Mouse (Mus musculus) forebrain, embryonic 15.5 days (tissue): ENCODE measurements around the gene Cdh10. TPM values are rescaled to one million over a fixed set of nuclear protein-coding genes. Genes with fewer than 3 reads are reported as not detected.

ENCODE experiments used
- ATAC-seq: fragments of 200-750 bp; cut with Nextera tagmentation; replicated peaks from 2 replicates; pipeline ENCODE4 v1.8.0; 2017; ENCODE audit warnings: mild to moderate bottlenecking, moderate TSS enrichment, moderate library complexity
- H3K27ac ChIP-seq: fragments of 300-500 bp; sonication (generic); replicated peaks from 2 replicates; pipeline ENCODE4 v1.5.1; 2015; ENCODE audit warnings: mild to moderate bottlenecking, inconsistent platforms
- H3K27me3 ChIP-seq: fragments of 300-500 bp; sonication (generic); 2 replicates; pipeline ENCODE4 v1.6.1; 2015; ENCODE audit warnings: inconsistent platforms
- H3K36me3 ChIP-seq: fragments of 300-500 bp; sonication (generic); 2 replicates; pipeline ENCODE4 v1.6.1; 2015; ENCODE audit warnings: mild to moderate bottlenecking, inconsistent platforms
- H3K4me1 ChIP-seq: fragments of 300-500 bp; sonication (generic); 2 replicates; pipeline ENCODE4 v1.6.1; 2015; ENCODE audit warnings: inconsistent platforms
- H3K4me2 ChIP-seq: fragments of 300-500 bp; sonication (generic); replicated peaks from 2 replicates; pipeline ENCODE4 v1.6.1; 2015; ENCODE audit warnings: mild to moderate bottlenecking, inconsistent platforms
- H3K4me3 ChIP-seq: fragments of 300-500 bp; sonication (generic); 2 replicates; pipeline ENCODE4 v1.5.1; 2015; ENCODE audit warnings: mild to moderate bottlenecking, inconsistent platforms
- H3K9ac ChIP-seq: fragments of 300-500 bp; sonication (generic); replicated peaks from 2 replicates; pipeline ENCODE4 v1.6.1; 2015; ENCODE audit warnings: mild to moderate bottlenecking, inconsistent platforms
- H3K9me3 ChIP-seq: fragments of 300-500 bp; sonication (generic); 2 replicates; pipeline ENCODE4 v1.6.1; 2016; ENCODE audit warnings: inconsistent platforms
- WGBS: fragments of 180-500 bp; shearing (Covaris S2); methylation state at CpG from one replicate; pipeline ENCODE4 v1.1.7; 2015; ENCODE audit warnings: mixed read lengths; 5-methylcytosine and 5-hydroxymethylcytosine counted together
- polyA plus RNA-seq: library from polyadenylated mRNA; unstranded; fragments of >200 nt; fragmentation: Nextera tagmentation; extraction: Ambion mirVana; gene quantifications from 2 replicates; pipeline ENCODE4 v1.2.1, GENCODE M21; 2015

The Cdh10 gene
- polyA plus RNA-seq, 1 experiment from 2014 or later, result 19.3 TPM

DNA sequence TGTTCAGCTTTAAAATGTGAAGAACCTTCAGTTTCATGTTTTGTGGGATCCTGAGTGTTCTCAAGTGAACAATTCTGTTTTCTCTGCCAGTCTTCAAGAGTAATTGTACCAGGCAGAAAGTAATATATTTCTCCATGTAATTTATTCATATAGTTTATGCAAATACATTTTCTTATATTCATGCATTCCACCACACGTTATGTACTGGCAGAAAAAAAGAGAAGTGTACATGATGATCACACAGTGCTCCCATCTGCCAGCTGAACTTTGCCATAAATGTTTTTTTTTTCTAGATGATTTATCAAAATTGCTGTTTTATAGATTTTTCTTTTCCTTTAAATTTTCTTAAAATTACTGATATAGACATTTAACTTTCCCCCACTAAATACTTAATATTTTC, 168.9 kb downstream of the Cdh10 start:
- no peak for ATAC-seq
- Histone ChIP-seq H3K36me3 (no peaks in the 10 kb centered on the region), H3K4me1 (no peaks in the 10 kb centered on the region; the same call in 1 of the 2 replicates), H3K27me3 (no peaks in the 10 kb centered on the region), H3K4me3 (no peak overlapping the region), H3K4me2 (no peak overlapping the region), H3K9ac (no peak overlapping the region), H3K27ac (no peak overlapping the region), H3K9me3 (no peaks in the 10 kb centered on the region)
- 63% methylated on average over 1 of the region's 1 CpGs for WGBS

DNA sequence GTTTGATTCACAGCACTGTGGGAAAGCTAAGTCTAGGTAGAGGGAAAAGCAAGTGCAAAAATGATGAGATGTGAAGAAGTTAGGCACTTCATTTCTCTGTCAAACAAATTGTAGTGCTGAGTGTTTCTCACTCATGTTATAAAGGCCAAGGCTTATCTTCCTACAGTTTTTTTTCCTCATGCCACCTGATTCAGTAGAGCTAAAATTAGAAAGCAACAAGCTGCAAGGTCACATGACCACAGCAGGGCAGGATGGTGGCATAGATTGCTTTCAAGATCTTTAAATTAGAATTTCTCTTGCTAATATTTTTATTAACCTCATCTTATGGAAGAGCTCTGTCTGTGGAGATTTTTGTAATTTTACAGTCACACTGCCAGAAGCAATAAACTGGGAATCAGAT, 174.8 kb downstream of the Cdh10 start:
- Histone ChIP-seq H3K36me3 (no peaks in the 10 kb centered on the region), H3K27ac (no peak overlapping the region), H3K4me3 (no peak overlapping the region), H3K4me2 (no peak overlapping the region), H3K4me1 (no peaks in the 10 kb centered on the region), H3K9me3 (no peaks in the 10 kb centered on the region), H3K9ac (no peak overlapping the region), H3K27me3 (no peaks in the 10 kb centered on the region)
- ATAC-seq, result no peak

DNA sequence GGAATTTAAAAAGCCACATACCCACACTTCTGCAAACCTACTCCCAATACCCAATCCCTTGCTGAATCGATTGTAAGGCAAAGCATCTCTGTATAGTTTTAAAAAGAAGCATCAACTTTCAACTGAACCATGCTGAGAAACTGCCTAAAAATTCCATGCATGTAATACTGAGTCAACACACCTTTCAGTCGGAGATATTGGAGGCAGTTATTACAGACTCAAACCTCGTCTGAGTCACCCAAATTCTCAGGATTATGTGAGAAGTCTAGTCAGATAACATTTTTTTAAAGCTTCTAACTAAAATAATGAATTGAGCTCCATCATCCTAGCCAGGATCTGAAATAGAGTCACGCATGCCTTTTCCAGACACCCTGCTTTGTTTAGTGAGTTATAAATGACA, 175.5 kb downstream of the Cdh10 start:
- ATAC-seq, result no peak
- no peaks in the 10 kb centered on the region for H3K9me3 ChIP-seq
- H3K4me3 ChIP-seq, result no peak overlapping the region
- H3K4me2 ChIP-seq, result no peak overlapping the region
- H3K9ac ChIP-seq, result no peak overlapping the region
- no peak overlapping the region for H3K27ac ChIP-seq
- no peaks in the 10 kb centered on the region for H3K27me3 ChIP-seq
- no peaks in the 10 kb centered on the region for H3K36me3 ChIP-seq
- WGBS, result 67% methylated on average over 4 of the region's 4 CpGs
- no peaks in the 10 kb centered on the region for H3K4me1 ChIP-seq

DNA sequence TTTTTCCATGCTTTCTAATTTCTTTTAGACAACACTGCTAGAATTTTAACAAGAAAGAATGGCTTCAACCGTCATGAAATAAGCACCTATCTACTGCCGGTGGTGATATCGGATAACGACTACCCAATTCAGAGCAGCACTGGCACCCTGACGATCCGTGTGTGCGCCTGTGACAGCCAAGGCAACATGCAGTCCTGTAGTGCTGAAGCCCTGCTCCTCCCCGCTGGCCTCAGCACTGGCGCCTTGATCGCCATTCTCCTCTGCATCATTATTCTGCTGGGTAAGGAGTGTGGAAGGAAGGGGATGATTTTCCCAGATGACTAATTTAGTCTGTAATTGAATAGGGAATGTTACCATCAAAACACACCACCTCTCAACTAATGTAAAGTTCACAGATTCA, 192.1 kb downstream of the Cdh10 start:
- H3K4me1 ChIP-seq, result no peaks in the 10 kb centered on the region
- H3K4me2 ChIP-seq, result no peak overlapping the region
- no peak overlapping the region for H3K4me3 ChIP-seq
- H3K9me3 ChIP-seq, result no peaks in the 10 kb centered on the region
- H3K9ac ChIP-seq, result no peak overlapping the region
- peaks cover 2% of the 10 kb centered on the region; the same call in 1 of the 2 replicates for H3K36me3 ChIP-seq
- no peak for ATAC-seq
- no peaks in the 10 kb centered on the region for H3K27me3 ChIP-seq
- 74% methylated on average over 10 of the region's 10 CpGs for WGBS
- no peak overlapping the region for H3K27ac ChIP-seq

GRCm38 (mm10) chr15:19032983-19033382, 214.2 kb downstream of the Cdh10 start:
- 82% methylated on average over 3 of the region's 3 CpGs for WGBS
- H3K36me3 ChIP-seq, result no peaks in the 10 kb centered on the region
- ATAC-seq, result no peak
- H3K9me3 ChIP-seq, result no peaks in the 10 kb centered on the region
- H3K9ac ChIP-seq, result no peak overlapping the region
- no peaks in the 10 kb centered on the region for H3K27me3 ChIP-seq
- H3K4me3 ChIP-seq, result no peak overlapping the region
- H3K27ac ChIP-seq, result no peak overlapping the region
- no peak overlapping the region for H3K4me2 ChIP-seq
- no peaks in the 10 kb centered on the region for H3K4me1 ChIP-seq

GRCm38 (mm10) chr15:19040077-19040476, 221.3 kb downstream of the Cdh10 start:
- Histone ChIP-seq H3K9ac (no peak overlapping the region), H3K4me2 (no peak overlapping the region), H3K36me3 (no peaks in the 10 kb centered on the region), H3K27ac (no peak overlapping the region), H3K9me3 (no peaks in the 10 kb centered on the region), H3K27me3 (no peaks in the 10 kb centered on the region), H3K4me1 (no peaks in the 10 kb centered on the region), H3K4me3 (no peak overlapping the region)
- 71% methylated on average over 1 of the region's 1 CpGs for WGBS
- ATAC-seq, result no peak
